Mouse (Mus musculus) left cerebral cortex, postnatal 4 days (tissue): ENCODE data around the gene Treh. TPM values are rescaled to one million over a fixed set of nuclear protein-coding genes. Genes with fewer than 3 reads are reported as not detected.

Experiments used
- DNase-seq: peaks from one replicate; pipeline ENCODE4 v3.0.0-alpha.2; 2022
- intact Hi-C: fragments of 180-260 bp; cut with DNase I; formaldehyde crosslinking; loops from one replicate; pipeline ENCODE4 v1.15.1; 2025
- total RNA-seq, 2 experiments: library from RNA; stranded (reverse); gene quantifications; 2 replicates each; pipeline ENCODE4 v1.2.3; 2021

The Treh gene
- total RNA-seq, 2 experiments from 2014 or later, result not detected

- intact Hi-C loops, result no loop called here
- no peak for DNase-seq
Measured at GRCm38 (mm10) chr9:44713574-44713973, 40.5 kb downstream of the Treh start.

DNA sequence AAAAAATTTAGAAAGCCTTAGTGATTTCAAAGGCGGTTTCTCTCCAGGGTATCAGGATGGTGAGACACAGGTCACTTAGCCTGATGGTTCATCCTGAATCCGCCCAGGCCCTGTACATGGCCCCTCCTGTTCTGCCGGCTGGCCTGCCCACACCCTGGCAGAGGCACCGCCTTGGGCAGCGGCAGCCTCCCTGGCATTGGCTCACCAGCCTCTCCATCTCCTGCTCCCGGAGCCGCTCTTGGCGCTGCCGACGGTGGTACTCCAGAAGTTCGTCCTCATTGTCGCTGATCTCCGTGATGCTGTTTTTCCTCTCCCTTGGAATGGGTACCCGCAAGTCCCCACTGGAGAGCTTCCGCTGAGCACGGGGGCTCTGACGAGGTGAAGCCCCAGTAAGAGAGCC, 42.1 kb downstream of the Treh start:
- peak; percentile 50 for DNase-seq
- intact Hi-C loops, result no loop called here

- intact Hi-C loops, result no loop called here
- DNase-seq, result no peak
Measured at GRCm38 (mm10) chr9:44715705-44716362, 42.8 kb downstream of the Treh start.

DNA sequence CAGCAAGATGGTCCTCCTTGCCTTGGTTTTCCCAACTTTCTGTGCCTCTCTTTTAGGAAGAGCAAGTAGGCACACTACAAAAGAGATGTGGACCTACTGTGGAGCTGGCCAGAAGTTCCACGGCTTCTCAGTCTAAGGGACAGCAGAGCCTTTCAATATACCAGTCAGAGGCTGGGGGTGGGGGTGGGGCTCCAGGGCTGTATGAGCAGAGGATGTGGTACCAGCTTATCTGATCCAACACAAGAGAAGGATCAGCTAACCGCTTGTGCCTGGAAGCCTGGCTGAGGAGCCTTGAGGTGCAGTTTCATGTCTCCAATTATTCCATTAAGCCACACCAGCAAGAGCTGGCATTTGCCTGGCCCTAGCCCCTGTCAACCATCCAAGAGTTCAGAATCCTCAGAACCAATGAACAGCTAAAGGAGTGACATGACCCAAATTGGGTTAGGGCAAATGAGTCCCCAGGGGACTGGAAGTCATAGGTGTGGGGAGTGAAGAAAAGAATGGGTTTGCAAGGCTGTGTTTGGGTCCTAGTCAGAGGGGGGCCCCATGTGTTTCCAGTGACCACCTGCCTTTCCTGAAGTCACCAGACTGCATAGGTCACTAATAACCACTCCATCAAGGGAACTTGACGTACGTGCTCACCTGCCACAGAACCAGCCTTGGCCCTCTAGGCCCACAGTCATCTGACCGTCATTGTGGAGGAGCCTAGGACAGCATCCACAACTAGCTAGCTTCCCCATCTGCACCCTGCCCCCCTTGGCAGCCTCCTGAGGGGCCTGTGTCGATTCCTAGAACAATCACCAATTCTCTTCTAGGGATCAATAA, 44.2 kb downstream of the Treh start:
- intact Hi-C loops, result no loop called here
- no peak for DNase-seq

GRCm38 (mm10) chr9:44717822-44718242, 44.8 kb downstream of the Treh start:
- DNase-seq, result peak; percentile 94
- intact Hi-C loops, result no loop called here

DNA sequence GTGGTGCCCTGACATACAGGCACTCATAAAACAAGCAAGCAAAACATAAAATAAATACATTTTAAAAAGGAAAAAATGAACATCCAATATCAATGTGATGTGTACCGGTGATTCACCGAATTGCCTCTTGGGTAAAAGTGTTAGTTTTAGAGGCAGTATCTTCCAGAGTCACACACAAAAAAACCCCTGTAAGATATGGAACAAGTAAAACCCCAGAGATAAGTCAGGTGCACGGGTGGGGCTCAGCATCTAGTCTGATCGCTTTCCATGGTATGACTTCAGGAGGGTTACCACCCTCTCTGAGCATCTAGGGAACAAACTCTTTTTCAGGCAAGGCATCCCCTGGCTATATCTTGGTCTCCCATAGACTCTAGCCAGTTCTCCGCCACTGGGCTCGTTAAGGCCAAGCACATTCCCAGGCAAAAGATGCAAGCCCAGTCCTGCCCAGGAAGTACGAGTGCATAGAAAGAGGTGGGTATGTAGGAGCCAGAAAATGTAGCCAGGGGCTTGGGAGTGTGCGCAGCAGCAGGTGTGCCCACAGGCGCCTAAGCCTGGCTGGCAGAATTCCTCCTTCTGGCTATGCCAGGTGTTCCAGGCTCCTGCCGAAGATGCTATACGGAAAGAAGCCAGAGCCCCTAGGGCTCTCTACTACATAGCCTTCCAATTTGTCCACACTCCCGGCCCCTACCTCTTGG, 46.1 kb downstream of the Treh start:
- intact Hi-C loops, result no loop called here
- peak; percentile 75 for DNase-seq

DNA sequence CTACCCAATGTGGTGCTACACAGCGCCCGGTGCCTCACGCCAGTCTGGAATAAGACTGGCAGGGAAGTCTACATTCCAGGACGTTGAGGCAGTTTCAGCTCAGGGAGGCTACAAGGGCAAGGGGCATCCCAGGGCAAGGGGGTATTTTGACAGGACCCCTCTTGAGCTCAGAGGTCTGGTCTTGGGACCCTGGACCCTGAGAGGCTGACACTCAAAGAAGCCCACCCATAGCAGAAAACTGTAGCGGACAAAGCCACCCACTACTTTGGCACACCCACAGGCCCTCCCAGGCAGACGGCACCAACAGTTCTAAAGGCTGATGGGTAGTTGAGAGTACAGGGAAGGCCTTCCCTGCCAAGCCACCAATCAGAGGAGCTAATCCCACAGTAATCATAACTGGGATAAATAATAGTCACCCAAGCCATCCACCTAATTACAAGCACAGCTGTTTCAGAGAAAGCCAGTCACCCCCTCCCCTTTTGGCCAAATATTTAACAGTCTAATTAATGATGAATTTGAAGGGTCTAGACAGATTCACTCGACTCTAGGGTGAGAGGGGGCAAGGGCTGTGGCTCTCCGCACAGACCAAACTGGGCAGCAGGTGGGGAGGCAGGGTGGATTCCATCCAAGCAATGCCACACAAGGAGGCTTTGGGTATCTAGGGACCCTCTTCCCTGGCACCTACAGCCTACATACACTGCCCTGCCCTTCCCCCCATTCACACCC, 46.8 kb downstream of the Treh start:
- intact Hi-C loops, result no loop called here
- DNase-seq, result peak; percentile 84

DNA sequence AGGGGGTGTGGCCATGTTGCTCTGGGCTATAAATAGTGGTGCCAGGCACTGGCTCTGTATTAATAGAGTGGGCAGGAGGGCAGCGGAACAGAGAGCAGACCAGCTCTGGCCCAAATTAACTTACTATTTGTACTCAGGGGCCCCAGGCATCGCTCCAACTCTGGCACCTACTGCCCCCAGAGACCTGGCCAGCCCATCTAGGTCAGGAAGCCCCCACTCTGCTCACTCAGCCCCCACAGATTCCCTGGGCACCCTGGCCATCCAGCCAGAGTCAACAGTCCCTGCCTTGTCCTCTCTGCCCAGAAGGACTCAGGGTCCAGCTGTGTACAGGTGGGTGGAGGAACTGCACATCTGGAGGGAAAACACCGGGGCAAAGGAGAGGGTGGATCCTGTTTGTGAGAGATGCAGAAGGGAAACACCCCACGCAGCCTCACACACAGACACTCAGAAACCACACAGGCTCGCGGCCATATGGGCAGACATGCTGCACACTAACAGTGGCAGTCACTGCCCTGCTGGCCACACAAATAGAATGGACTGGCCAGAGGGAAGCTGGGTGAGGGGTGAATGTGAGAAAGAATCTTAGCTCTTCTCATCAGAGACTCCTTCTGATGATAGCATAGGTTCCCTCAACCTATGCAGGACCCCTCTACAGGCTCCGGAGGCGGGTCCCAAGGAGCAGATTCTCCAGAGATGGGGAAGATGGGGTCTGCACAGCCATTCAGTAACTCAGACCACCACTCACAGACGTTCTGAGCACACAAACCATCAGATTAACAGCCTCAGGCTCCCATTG, 47.5 kb downstream of the Treh start:
- peak; percentile 56 for DNase-seq
- intact Hi-C loops, result no loop called here

GRCm38 (mm10) chr9:44721154-44721876, 48.3 kb downstream of the Treh start:
- peak; percentile 93 for DNase-seq
- intact Hi-C loops, result no loop called here

DNA sequence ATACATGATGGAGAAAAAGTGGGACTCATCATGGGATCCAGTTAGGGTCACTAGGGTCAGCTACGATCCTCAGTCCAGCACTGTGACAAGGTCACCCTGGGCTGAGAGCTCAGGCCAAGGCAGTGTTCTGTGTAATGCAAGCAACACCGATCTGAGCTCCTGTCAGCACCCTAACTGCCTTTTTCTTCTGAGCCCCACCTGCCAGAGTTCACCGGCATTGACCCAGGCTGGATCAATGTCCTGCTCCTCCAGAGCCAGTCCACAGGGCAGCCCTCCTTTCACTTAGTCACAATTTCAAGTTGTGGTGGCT, 48.8 kb downstream of the Treh start:
- intact Hi-C loops, result no loop called here

DNA sequence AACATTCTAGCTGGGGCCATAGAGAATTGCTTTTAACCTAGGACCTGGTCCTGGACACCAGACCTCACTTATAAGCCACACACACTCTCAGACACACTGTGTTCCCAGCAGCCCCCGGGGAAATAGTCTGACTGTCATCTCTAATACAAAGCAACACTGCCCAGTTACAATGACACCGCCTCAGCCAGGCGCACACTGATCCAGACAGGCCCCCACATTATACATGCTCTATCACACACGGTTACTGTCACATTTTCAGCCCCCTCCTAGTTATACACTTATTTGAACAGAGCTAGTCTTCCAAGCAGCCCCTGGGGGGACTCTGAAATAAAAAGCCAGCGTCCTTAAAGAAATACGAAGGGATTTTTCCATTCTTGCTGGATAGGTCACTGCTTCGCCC, 49.5 kb downstream of the Treh start:
- intact Hi-C loops, result no loop called here
- no peak for DNase-seq

More for the DNA sequence above, 48.8 kb downstream of the Treh start:
- no peak for DNase-seq

GRCm38 (mm10) chr9:44723008-44723407, 50.0 kb downstream of the Treh start:
- intact Hi-C loops, result no loop called here
- no peak for DNase-seq

GRCm38 (mm10) chr9:44723521-44724041, 50.5 kb downstream of the Treh start:
- DNase-seq, result peak; percentile 79
- intact Hi-C loops, result no loop called here

DNA sequence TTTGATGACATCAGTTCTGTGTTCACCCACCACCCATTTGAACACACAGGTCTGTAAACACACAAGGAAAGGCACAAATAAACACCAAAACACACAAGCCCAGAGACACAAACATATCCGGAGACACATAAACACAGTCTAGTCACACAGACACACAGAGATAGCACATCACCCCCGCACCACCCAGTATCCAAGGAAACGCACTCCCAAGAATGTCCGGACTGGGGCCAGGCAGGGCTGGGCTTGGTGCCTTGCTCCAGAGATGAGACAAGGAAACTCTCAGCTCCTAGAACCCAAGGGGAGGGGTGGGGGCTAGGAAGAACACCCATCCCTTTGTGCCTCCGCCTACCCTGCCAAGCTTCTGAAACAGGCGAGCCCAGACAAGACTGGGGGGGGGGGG, 51.2 kb downstream of the Treh start:
- peak; percentile 63 for DNase-seq
- intact Hi-C loops, result no loop called here

GRCm38 (mm10) chr9:44724665-44725064, 51.6 kb downstream of the Treh start:
- DNase-seq, result no peak
- intact Hi-C loops, result no loop called here

DNA sequence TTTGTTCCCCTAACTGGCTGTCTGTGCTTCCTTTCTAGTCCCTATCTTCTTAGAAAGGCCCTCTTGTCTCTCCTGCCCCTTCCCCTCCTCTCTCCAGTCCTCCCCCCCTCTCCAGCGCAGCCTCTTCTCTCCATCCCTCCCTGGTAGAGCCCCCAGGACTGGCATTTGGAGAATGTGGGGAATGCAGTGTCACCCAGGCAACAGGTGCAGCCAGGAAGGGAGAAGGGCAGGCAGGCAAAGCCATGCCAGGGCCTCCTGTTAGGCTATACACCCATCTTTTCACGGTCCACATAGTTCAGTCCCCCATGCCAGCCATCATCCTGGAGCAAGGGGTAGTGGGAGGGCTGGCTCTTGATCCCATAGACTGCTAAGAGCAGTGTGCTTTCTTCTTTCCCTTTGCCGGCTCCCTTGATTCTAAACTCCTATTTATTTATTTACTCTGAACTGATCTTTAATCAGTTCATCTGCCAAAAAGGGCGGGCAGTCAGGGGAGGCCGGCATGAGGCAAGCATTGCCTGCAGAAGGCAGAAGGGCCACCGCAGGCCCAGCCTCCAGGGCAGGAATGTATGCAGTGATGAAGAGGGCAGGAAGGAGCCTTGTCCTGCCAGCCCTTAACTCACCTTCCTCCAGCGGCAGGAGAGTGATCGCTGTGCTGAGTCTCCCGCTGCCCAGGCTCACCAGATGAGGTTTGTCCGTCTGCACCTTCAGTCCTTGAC, 53.6 kb downstream of the Treh start:
- intact Hi-C loops, result no loop called here
- no peak for DNase-seq

DNA sequence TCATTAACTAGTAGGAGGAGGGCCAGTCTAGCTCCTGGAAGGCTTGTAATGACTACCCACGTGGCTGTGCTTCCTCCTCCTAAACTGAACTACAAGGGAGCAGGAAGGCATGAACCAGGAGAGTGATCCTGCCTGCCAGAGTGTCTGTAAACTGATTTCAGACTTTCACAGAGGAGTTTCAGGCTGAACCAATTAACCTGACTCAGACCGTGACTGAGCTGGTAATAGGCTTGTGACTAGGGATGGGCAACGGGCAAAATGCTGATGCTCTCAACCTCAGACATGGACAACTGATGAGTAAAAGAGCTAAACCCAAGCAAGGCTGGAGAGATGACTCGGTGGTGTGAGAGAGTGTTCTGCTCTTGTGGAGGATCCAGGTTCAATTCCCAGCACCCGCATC, 54.4 kb downstream of the Treh start:
- intact Hi-C loops, result no loop called here
- no peak for DNase-seq

DNA sequence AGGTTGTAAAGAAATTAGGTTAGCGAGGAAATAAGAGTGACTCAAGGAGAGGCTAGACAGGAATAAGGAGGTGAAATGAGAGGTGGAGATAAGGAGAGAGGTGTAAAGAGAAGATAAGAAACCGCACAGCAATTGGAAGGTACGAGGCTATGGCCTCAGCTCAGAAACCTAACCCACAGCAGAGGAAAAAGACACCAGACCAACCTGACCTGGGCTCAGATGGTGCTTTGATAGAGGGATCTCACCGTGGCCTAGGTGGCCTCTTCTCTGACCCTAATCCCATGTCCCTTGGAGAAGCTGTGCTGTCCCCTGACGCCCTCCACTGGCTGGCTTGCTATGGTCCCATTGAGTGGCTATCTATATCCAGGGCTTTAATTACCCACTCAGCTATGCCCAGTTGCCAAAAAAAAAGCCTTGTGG, 59.1 kb downstream of the Treh start:
- intact Hi-C loops, result loop anchor here (10.0 kb wide), 1 partner anchor 77 kb away; no protein-coding TSS in a partner anchor
- no peak for DNase-seq
